Mouse (Mus musculus): ENCODE measurements around the gene Pdzd7. TPM values are rescaled to one million over a fixed set of nuclear protein-coding genes. Genes with fewer than 3 reads are reported as not detected.

The Pdzd7 gene
- polyA plus RNA-seq, 1 experiment from 2014 or later = 0.33 TPM

DNA sequence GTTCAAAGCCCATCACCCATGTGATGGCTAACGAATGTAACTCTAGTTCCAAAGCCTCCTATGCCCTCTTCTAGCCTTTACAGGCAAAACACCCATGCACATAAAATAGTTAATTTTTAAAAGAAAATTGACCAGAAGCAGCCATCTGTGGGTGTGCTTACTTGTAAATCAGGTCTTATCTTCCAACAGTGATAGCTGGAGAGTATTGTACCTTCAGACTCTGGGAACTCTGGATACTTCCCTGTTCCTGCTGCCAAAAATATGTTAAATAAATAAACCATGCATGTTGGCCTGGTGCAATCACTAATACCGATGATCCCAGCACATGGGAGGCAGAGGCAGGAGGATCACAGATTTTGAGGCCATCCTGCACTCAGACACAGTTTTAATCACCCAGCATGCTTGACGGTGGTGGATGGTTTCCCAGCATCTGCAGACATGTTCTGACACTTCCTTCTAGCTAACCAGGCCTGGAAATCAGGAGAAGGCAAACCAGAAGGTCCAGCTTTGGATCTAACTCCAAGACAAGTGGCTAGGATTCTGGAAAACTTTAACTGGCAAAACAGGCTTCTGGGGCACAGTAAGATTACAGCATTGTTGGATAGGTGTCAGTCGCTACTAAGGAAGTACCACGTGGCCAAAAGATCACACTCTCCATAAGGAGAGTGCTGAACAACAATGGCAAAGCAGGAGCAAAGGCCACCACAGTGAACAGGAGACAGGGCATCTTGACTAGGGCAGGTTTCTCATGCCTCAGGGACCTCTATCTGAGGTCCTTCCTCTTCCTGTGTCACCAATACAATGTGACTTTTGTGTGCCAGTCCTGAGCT lies 60.1 kb downstream of the Pdzd7 start:
- H3K4me2 ChIP-seq (ENCODE audit: low read depth, low read length) = no peak overlapping the region
- 40% methylated on average over 5 of the region's 5 CpGs for WGBS
- H3K4me1 ChIP-seq (replicated peaks; ENCODE audit: control insufficient read depth, insufficient read depth, low read length) = peaks cover 13% of the 10 kb centered on the region
- H3K27me3 ChIP-seq (ENCODE audit: control insufficient read depth, insufficient read depth, low read depth, low read length) = no peaks in the 10 kb centered on the region
- H3K9ac ChIP-seq (ENCODE audit: low read length) = no peak overlapping the region
- H3K36me3 ChIP-seq (ENCODE audit: control insufficient read depth, insufficient read depth, low read length) = peaks cover 12% of the 10 kb centered on the region
- H3K4me3 ChIP-seq (ENCODE audit: low read length) = no peak overlapping the region
- no peaks in the 10 kb centered on the region for H3K9me3 ChIP-seq (ENCODE audit: control insufficient read depth, low read length)
- no peak overlapping the region for H3K27ac ChIP-seq (ENCODE audit: low read length)
- no peak for ATAC-seq (ENCODE audit: low read depth)

DNA sequence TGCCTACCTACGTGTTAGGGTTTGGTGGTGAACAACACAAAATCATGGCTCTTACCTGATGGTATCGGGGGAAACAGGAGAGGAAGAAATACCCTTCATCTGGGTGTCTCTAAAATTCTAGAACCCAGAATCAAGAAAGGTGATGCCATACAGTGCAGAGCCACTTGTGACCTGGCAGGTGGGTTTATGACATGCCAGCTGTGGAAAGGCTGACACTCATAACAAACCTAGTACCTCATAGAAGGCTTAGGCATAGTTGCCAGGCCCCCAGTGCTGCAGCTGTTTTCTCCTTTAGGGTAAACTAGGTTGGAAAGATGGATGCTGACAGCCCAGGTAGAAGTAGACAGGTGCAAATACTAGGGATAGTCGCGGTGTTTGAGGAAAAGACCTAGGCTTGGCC lies 61.1 kb downstream of the Pdzd7 start:
- H3K4me2 ChIP-seq (ENCODE audit: low read depth, low read length) = no peak overlapping the region
- H3K4me1 ChIP-seq (replicated peaks; ENCODE audit: control insufficient read depth, insufficient read depth, low read length) = peaks cover 7% of the 10 kb centered on the region
- H3K9me3 ChIP-seq (ENCODE audit: control insufficient read depth, low read length) = no peaks in the 10 kb centered on the region
- ATAC-seq (ENCODE audit: low read depth) = no peak
- no peak overlapping the region for H3K9ac ChIP-seq (ENCODE audit: low read length)
- H3K4me3 ChIP-seq (ENCODE audit: low read length) = no peak overlapping the region
- no peaks in the 10 kb centered on the region for H3K27me3 ChIP-seq (ENCODE audit: control insufficient read depth, insufficient read depth, low read depth, low read length)
- H3K27ac ChIP-seq (ENCODE audit: low read length) = no peak overlapping the region
- 90% methylated on average over 4 of the region's 4 CpGs for WGBS
- H3K36me3 ChIP-seq (ENCODE audit: control insufficient read depth, insufficient read depth, low read length) = peaks cover 17% of the 10 kb centered on the region

DNA sequence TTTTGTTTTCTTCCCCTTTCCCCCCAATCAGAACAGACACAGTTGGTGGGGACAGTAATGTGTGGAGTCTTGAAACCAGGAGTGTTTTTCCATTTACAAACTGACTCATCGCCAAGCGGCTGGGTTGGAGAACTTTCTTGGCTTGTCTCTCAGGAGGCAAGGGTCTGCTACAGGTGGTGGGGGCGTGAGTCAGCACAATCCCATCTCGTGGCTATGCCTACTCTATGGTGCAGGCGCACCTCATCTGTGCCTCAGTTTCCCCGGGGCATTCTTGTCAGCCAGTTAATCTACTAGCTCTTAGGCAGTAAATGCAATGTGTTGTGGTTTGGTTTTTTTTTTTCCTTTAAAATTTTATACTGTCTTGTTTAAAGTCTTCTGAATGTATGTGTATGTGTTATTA lies 62.2 kb downstream of the Pdzd7 start:
- Histone ChIP-seq H3K36me3 (ENCODE audit: control insufficient read depth, insufficient read depth, low read length) (peaks cover 24% of the 10 kb centered on the region), H3K9ac (ENCODE audit: low read length) (no peak overlapping the region), H3K4me3 (ENCODE audit: low read length) (no peak overlapping the region), H3K4me1 (replicated peaks; ENCODE audit: control insufficient read depth, insufficient read depth, low read length) (peaks cover 1% of the 10 kb centered on the region), H3K27ac (ENCODE audit: low read length) (no peak overlapping the region), H3K4me2 (ENCODE audit: low read depth, low read length) (no peak overlapping the region), H3K9me3 (ENCODE audit: control insufficient read depth, low read length) (no peaks in the 10 kb centered on the region), H3K27me3 (ENCODE audit: control insufficient read depth, insufficient read depth, low read depth, low read length) (no peaks in the 10 kb centered on the region)
- no peak for ATAC-seq (ENCODE audit: low read depth)
- WGBS = 87% methylated on average over 6 of the region's 6 CpGs

DNA sequence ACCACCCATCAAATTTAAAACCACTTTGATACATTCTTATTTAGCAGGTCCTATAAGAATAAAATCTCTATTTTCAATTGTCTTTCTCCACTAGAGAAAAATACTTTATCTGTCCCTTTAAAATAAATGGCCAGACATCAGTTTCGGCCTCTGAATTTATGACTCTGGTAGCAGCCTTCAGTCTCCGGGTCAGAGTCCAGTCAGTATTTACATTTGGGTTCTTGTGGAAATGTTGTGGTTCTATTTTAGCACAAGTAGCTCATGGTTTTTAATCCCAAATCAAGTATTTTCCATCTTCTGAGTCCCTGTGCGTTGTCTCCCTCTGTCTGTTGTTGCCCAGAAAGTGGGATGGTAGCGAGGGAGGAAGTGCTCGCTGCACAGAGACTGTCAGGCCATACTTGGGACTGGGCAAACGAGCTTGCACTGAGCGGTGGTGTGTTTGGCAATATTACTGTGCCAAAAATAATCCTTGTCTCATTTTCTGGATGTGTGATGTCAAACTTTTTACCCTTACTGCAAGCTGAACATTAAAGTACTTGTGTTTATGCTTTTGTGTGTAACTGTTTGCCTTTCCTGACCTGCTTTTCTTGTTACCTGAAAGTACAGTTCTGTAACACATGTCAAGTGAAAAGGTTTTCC lies 62.9 kb downstream of the Pdzd7 start:
- no peak overlapping the region for H3K4me2 ChIP-seq (ENCODE audit: low read depth, low read length)

DNA sequence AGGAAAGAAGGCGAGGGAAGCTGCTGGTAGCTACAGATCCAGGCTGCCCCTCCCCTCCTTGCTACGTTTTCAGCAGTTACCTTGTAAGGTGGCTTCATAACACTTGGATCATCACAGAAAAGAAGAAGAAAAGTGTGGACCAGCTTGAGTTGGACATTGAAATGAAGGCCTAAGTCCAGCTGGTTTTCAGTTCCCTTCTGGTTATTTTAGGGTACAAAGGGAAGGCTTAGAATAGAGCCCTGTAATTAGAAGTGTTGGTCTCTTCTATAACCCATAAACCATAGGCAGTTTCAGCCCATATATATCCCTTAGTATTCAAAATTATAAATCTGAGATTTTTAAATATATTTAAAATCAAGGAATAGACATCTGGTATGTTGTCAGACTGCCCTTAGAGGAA lies 64.7 kb downstream of the Pdzd7 start:
- ATAC-seq (ENCODE audit: low read depth) = no peak
- Histone ChIP-seq H3K9ac (ENCODE audit: low read length) (no peak overlapping the region), H3K27ac (ENCODE audit: low read length) (no peak overlapping the region), H3K9me3 (ENCODE audit: control insufficient read depth, low read length) (no peaks in the 10 kb centered on the region), H3K4me1 (replicated peaks; ENCODE audit: control insufficient read depth, insufficient read depth, low read length) (no peaks in the 10 kb centered on the region), H3K4me2 (ENCODE audit: low read depth, low read length) (no peak overlapping the region), H3K27me3 (ENCODE audit: control insufficient read depth, insufficient read depth, low read depth, low read length) (no peaks in the 10 kb centered on the region), H3K36me3 (ENCODE audit: control insufficient read depth, insufficient read depth, low read length) (peaks cover 49% of the 10 kb centered on the region), H3K4me3 (ENCODE audit: low read length) (no peak overlapping the region)
- 65% methylated on average over 2 of the region's 2 CpGs for WGBS

More for the DNA sequence above, 62.9 kb downstream of the Pdzd7 start:
- 70% methylated on average over 7 of the region's 7 CpGs for WGBS
- ATAC-seq (ENCODE audit: low read depth) = no peak
- Histone ChIP-seq H3K9ac (ENCODE audit: low read length) (no peak overlapping the region), H3K4me3 (ENCODE audit: low read length) (no peak overlapping the region), H3K36me3 (ENCODE audit: control insufficient read depth, insufficient read depth, low read length) (peaks cover 31% of the 10 kb centered on the region), H3K4me1 (replicated peaks; ENCODE audit: control insufficient read depth, insufficient read depth, low read length) (no peaks in the 10 kb centered on the region), H3K9me3 (ENCODE audit: control insufficient read depth, low read length) (no peaks in the 10 kb centered on the region), H3K27ac (ENCODE audit: low read length) (no peak overlapping the region), H3K27me3 (ENCODE audit: control insufficient read depth, insufficient read depth, low read depth, low read length) (no peaks in the 10 kb centered on the region)

DNA sequence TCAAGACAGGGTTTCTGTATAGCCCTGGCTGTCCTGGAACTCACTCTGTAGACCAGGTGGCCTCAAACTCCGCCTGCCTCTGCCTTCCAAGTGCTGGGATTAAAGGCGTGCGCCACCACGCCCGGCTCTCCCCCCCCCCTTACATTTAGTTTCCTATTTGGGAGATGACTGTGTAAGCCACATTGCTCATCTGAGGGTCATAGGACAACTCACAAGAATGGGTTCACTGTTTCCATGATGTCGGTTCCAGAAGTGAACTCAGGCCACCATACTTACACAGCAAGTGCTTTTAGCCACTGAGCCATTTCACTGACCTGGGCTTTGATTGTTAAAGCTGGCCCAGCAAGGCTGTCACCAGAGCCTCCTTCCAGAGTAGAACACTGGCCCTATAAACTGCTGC lies 68.4 kb downstream of the Pdzd7 start:
- no peaks in the 10 kb centered on the region for H3K9me3 ChIP-seq (ENCODE audit: control insufficient read depth, low read length)
- H3K27ac ChIP-seq (ENCODE audit: low read length) = no peak overlapping the region
- no peaks in the 10 kb centered on the region for H3K4me1 ChIP-seq (replicated peaks; ENCODE audit: control insufficient read depth, insufficient read depth, low read length)
- no peaks in the 10 kb centered on the region for H3K27me3 ChIP-seq (ENCODE audit: control insufficient read depth, insufficient read depth, low read depth, low read length)
- no peak overlapping the region for H3K4me2 ChIP-seq (ENCODE audit: low read depth, low read length)
- no peak for ATAC-seq (ENCODE audit: low read depth)
- 79% methylated on average over 6 of the region's 6 CpGs for WGBS
- H3K36me3 ChIP-seq (ENCODE audit: control insufficient read depth, insufficient read depth, low read length) = peaks cover 76% of the 10 kb centered on the region
- no peak overlapping the region for H3K9ac ChIP-seq (ENCODE audit: low read length)
- H3K4me3 ChIP-seq (ENCODE audit: low read length) = no peak overlapping the region

Other genes with a start within 250 kb of the Pdzd7 start
- gene Slf2, start 114.6 kb downstream of the Pdzd7 start, polyA plus RNA-seq (2015; fragmentation: Nextera tagmentation; extraction: Ambion mirVana) = 26.4 and 27.1 TPM in 2 replicates
- 1.3 and 1.6 TPM in 2 replicates for gene Sema4g, start 56.6 kb downstream of the Pdzd7 start, polyA plus RNA-seq (2015; fragmentation: Nextera tagmentation; extraction: Ambion mirVana)
- gene Twnk, start 40.1 kb downstream of the Pdzd7 start, polyA plus RNA-seq (2015; fragmentation: Nextera tagmentation; extraction: Ambion mirVana) = 19.8 and 19.9 TPM in 2 replicates
- 65.2 and 67.2 TPM in 2 replicates for gene Mrpl43, start 39.3 kb downstream of the Pdzd7 start, polyA plus RNA-seq (2015; fragmentation: Nextera tagmentation; extraction: Ambion mirVana)
- 50.1 and 51.6 TPM in 2 replicates for gene Lzts2, start 31.3 kb downstream of the Pdzd7 start, polyA plus RNA-seq (2015; fragmentation: Nextera tagmentation; extraction: Ambion mirVana)
- 26.0 and 26.1 TPM in 2 replicates for gene Sfxn3, start 1.8 kb upstream of the Pdzd7 start, polyA plus RNA-seq (2015; fragmentation: Nextera tagmentation; extraction: Ambion mirVana)
- 6.8 and 9.8 TPM in 2 replicates for gene Kazald1, start 29.5 kb upstream of the Pdzd7 start, polyA plus RNA-seq (2015; fragmentation: Nextera tagmentation; extraction: Ambion mirVana)
- gene Tlx1, start 105.0 kb upstream of the Pdzd7 start, polyA plus RNA-seq (2015; fragmentation: Nextera tagmentation; extraction: Ambion mirVana) = not detected in 2 replicates
- not detected in 2 replicates for gene Lbx1, start 190.1 kb upstream of the Pdzd7 start, polyA plus RNA-seq (2015; fragmentation: Nextera tagmentation; extraction: Ambion mirVana)

Measured in lung, embryonic 16.5 days (tissue).